Mouse (Mus musculus) lung, postnatal 10 days (tissue): ENCODE measurements around the gene Ttc33.
"Not testable (repeated sequence)": the region's sequence is repeated elsewhere in the genome, so short reads cannot be mapped to it uniquely, and the experiment has no call there.

Source experiments
- DNase-seq: peaks from one replicate; pipeline ENCODE4 v3.0.0; 2021

The Ttc33 gene

DNA sequence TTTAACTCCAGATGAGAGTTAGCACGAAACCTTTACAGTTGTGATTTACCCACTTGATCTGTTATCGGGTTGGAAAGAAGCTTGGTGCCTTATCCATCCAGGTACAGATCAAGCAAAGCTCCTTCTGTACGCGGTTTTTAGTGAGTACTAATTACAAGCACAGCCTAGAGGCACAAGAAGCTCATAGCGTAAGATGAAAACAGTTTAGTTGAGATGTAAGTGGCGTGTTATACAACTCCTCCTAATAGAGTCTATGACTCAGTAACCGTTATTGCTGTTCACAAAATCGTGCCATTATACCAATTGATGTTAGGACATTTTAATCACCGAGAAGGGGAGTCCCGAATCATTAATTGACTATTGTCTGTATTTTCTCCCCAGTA, 959 bp downstream of the Ttc33 start:
- no peak for DNase-seq

DNA sequence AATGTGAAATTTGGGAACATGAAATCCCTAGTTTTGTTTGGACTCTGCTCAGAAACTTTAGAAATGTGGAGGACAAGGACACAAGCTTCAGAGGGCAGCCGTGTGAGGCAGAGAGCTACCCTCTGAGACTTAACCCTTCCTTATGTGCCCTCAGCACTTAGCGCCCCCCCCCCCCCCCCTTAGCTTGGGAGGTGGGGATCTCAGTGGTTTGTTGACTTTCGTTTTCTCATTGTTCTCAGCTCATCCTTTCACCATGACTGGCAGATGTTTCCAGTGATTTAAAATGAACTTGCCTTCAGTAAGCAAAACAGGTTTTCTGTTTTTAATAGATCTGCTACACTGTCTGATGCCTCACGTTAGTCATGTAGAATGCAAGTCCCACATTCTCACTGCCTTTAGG, 1.8 kb downstream of the Ttc33 start:
- no peak for DNase-seq

DNA sequence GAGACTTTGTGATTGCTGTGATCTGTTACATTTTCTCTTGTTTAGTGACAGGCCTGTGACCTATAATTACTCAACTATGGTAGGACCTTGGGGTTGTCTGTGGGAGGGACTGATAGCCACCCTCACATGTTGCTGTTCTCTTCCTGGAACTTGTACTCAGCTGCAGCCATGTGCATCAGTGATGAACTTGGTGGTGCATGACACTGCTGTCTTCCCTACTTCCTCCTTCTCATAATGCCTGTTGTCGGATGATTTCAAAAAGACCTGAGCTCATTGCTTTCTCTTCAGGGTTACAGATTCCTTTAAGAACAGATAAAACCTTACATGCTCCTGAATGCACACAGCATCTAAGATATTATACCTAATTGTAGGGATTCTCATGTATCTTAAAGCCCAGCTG, 2.7 kb downstream of the Ttc33 start:
- no peak for DNase-seq

DNA sequence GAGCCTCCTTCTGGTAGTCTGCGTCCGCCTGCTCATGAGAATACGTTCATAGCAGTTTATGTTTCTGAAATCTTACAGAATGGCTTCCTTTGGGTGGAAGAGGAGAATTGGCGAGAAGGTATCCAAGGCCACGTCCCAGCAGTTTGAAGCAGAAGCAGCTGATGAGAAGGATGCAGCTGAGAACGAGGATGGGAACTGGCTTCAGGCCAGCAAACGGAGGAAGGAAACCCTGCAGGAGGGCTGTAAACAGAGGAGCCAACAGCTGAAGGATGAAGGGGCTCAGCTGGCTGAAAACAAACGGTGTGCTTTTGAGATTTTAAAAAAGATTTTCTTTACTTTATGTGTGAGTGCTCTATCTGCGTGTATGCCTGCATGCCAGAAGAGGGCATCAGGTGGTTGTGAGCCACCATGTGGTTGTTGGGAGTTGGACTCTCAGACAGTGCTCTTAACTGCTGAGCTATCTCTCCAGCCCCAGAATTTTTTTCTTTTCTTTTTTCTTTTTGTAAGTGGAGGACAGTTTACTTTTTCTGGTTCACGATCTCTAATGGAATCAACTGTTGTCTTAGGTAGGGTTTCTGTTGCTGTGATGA, 4.3 kb downstream of the Ttc33 start:
- peak; percentile 51 for DNase-seq

DNA sequence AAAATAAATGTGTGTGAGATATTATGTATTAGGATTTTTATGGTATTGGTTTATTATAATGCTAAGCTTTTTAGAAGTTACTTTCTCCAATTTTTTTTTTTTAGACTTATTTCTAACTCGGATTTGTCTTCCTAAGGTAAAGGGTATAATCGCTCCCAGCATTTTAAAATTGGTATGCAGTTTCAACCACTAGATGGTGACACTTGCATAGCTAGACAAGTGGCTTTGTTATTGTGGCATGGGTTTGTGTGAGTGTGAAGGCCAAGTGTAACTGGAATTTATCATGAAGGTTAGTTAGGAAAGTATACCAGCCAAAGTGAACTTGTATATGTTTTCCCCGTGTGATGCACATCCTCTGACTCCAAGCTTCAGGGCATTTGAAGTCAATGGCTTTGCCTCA, 8.5 kb downstream of the Ttc33 start:
- DNase-seq = no peak

DNA sequence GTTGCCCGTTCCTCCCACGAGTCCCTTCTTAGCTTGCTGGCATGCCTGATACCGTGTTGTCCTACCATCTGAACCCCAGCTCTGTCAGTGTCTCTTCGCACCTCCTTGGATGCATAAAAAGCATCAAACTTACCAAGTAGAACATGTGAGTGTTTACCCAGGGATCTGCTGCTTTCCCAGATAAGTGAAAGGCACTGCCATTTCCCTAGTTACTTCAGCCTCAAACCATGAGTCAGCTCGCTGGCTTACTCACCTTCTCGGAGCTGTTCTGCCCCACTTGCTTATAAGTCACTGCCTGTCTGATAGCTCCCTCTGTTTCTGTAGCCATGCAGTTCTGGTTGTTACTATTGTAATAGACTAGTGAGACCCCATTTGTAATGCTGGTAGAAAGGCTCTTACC, 9.1 kb downstream of the Ttc33 start:
- no peak for DNase-seq

DNA sequence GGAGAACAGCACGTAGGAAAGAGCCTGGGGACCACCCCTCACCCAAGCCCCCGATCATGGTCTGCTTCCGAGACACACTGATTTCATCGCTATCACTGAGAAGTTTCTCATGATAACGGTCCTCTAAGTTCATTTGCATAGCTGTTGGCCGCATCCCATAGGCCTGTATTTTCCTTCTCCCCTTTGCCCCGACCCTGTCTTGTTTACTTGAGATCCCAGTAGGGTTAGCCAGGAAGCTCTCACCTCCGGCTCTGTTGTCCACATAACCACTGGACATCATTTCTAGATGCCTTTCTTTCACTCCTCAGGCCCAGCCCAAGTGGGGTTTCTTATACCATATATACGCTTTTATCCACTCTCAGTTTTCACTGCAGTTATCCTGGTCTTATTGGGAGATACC, 9.6 kb downstream of the Ttc33 start:
- no peak for DNase-seq

DNA sequence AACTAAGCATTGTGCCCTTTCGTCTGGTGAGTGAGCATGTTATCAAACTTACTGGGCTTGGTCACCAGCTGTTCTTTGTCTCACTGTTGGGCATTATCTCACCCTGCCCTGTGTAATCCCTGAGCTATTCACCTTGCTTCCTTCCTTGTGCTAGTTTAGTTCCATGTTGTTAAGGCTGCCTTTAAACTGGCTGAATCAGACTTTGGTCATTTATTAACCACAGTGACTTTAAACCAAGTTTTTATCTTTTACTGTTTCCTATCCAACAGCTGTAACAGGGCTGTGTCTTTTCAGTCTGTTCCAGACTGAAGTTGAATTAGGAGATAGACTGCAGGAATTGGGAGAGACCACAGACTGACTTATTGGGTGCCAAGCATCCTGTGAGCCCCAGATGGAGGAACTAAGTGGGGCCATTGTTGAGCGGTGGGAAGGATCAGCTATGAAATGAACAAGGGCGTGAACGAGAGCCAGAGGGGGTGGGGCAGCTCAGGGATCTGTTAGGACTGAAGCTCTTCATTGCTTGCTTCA, 10.7 kb downstream of the Ttc33 start:
- DNase-seq = peak; percentile 22

DNA sequence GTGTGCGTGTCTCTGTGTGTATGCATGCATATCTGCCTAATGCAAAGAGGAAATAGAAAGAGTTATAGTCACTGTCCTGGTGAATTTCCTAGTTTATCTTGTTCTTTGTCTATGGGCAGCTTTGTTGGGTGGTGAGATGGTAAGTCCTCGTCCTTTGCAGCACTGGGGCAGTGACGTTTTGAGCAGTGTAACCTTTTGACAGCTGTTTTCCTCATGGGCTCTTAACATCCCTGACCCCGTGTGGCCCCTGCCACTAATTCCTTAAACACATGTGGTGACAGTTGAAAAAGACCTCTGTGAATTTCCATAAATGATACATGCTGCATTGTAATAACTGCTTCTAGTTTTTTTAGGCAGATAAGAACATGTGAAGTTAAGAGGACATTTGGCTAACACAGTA, 11.4 kb downstream of the Ttc33 start:
- no peak for DNase-seq

DNA sequence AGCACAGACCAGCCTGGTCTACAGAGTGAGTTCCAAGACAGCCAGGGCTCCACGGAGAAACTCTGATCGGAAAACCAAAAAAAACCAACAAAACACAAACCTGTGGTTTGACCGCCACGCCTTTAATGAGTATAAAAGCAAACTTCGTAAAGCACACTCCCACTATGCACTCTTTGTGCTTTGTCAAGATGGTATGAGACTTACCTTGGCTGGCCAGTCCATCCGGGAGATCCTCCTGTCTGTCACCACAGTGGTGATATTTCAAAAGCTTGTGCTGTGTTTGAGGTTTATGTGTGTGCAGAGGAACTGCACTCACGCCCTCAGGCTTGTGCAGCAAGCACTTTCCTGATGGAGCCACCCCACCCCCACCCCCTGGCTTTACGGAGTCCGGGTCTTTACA, 19.9 kb downstream of the Ttc33 start:
- DNase-seq = no peak

DNA sequence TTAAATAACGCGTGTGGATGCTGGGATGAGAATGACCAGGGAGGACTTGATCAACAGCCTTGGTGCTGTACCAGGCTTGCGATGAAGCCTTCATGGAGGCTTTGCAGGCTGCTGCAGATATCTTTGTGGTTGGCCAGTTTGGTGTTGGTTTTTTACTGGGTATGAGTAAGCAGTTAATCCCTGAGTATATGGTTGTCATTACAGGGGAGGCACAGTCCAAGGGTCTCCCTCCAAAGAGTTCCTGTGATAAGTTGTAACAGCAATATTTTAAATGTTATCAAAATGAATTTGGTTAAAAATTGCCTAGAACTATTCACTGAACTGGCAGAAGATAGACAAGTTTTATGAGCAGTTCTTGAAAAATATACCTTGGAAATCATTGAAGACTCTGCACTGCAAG, 23.8 kb downstream of the Ttc33 start:
- no peak for DNase-seq

DNA sequence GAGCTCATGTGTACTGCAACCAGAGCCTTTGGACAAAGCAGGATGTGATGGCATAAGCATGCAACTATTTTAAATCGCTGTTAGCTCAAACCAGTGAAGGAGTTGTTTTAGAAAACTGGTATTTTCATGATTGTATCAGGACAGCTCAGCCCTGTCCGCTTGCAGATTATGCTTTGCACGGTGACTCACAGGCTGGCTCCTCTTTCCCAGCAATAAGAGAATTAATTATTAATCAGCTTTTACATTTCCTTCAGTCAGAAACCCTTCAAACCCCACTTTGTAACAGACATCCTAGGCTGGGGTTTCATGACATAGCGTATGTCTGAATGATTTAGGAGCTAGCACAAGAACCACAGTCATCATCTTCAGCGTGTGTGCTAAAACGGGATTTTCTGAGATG, 35.2 kb downstream of the Ttc33 start:
- DNase-seq = no peak

DNA sequence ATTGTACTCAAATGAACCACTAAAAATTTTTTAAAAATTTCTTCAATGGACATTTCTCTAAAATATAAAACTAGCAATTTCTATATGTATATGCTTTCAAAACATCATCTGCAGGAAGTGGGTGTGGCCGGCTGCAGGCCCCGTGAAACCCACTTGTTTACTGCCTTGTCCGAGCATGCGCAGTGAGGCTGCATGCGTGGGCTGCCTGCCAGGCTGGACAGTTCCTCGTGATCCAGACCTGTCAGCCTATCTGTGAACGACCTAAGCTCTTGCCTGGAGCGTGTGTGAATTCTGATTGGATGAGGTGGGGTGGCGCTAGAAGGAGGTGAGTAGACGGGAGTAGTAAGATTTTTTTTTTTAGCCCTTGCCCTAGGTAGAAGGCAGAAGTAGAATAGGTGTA, 45.4 kb downstream of the Ttc33 start:
- not testable (repeated sequence) for DNase-seq

DNA sequence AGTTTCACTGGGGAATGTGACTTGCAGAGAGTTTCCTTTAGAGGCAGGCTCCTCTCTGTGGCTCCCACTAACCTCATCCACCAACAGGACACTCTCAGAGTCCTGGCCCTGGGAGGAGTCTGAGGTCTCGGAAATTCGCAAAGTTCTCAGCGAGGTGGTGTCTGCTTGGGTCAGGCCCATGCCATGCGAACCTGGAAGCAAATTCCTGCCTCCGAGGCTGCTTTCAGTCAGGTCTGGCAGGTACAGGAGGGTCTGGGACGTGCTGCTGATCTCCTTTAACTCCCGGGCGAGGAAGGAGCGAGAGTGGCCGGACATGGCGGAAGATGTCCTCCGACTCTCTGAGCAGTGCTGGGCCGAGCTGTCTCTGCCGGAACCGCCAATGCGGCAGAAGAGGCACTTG, 49.3 kb downstream of the Ttc33 start:
- no peak for DNase-seq

DNA sequence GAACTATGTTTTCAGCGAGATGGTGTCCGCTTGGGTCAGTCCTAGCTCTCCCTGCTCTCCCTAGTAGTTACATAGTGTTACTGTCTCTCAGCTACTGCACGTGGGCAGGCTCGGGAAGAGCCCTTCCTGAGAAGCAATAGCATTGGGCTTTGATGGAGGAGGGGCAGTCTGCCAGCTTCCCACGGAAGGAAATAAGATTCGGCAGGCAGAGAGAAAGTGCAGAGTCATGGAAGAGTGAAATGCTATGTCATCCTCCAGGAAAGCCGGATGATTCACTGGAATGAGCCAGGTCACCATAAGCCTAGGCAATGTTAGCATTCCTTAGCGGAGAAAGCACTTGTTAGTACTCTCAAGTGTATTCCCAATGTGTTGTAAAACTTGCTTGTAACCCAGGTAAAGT, 50.2 kb downstream of the Ttc33 start:
- DNase-seq = peak; percentile 56

DNA sequence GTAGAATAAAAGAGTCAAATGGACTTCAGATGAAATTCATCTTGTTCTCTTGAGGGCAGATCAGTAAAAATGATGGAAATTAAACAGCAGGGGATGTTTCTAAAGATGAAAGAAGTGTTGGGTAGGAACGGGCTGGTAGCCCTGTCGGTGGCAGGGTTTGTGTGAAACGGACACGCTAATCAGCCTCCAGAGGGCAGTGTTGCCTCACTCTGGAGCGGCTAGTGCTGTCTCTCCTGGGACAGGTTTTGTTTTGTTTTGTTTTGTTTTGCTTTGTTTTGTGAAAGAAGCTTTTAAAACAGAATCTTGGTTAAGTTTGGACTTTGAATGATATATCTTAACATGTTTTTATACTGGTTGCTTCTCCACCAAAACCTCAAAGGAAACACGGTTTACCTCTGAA, 51.2 kb downstream of the Ttc33 start:
- peak; percentile 83 for DNase-seq

DNA sequence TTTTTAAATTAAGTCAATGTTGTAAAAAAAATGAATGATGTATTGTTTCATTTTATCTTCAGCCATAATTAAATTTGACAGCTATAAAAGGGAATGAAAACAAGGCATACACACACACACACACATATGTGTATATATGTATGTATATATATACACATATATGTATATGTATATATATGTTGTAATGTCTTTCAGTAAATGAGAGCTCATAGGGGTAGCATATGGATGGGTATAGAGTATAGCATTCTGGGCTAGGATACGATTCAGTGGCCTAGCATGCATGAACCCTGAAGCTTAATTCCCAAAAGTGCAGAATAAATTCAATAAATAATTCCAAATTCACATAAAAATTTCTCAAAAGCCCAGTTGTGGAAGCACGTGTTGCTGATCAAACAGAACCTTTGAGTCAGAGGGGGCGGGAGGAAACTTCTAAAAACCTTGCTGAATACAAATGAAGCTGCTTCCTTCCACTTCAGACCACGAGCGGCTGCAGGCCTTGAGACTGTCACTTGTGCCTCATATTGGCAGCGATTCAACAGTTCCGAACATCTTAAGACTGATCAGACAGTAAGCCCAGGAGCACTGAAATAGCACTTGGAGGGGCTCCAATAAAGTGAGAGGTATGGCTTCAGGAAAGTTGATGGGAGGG, 51.8 kb downstream of the Ttc33 start:
- no peak for DNase-seq

DNA sequence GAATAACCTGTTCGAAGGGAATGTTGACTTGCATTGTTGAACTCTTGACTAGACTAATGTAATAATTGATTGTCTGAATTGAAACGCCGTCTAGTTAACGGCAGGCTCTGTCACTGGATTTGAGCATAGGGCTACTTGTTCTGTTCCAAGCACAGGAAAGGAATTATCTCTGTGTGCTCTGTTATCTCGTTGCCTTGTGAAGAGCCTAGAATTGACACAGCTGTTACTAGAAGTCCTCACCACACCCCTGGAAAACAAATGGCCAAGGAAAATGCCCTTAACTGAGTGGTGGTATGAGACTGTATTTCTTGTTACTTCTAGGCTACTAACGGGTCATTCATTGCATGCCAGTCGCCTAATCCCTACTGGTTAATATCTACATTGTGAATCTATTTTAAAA, 52.7 kb downstream of the Ttc33 start:
- DNase-seq = no peak

DNA sequence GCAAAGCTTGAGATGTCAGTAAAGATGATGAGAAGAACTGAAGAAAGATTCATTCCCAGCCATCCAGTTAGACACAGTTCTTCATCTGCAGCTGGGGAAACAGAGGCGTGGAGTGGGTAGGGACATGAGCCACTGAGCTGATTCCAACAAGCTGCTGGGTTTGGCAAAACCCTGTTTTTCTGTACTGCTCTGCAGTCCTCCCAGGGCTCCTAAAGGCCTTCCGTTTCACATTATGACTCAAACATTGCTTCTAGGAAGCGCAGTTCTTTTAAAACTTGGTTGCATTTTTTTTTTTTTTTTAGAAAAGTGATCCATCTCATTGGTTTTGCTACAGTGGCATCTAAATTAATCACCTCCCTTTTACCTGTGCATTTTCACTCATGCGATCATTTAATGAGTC, 53.2 kb downstream of the Ttc33 start:
- DNase-seq = no peak

DNA sequence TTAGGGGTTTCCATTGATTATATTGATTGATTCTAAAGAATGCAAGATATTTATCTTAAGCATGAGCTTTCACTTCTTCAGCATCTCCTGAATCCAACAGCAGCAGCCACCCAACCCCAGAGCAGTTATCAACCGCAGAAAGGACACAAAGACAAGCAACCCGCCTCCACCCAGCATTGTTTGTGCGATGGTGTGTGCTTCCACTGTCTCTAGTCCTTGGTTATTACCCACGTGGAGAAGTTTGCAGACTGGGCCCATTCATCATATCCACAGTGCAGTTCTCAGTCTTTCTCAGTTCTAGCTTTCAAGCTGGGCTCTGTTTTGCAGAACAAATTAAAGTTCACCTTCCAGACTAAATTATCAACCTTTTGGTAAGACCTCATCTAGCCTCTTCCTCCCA, 54.0 kb downstream of the Ttc33 start:
- DNase-seq = no peak

DNA sequence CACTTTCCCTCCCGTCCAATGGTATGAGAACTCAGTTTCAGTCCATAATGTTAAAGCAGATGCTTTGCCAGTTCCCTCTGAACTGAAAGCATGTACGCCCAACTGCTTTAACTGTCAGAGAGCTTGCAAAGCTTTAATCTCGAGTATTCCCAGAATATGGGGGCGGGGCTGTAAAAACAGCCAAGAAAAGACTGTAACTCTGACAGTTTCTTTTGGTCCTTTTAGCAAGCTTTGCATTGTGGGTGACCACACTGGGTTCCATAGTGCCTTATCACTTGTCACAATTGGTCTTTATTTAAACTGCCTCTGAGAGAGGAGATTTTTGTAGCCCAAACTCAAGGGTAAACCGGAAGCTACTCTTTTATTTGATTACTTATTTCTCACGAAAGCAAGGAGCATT, 54.6 kb downstream of the Ttc33 start:
- no peak for DNase-seq

DNA sequence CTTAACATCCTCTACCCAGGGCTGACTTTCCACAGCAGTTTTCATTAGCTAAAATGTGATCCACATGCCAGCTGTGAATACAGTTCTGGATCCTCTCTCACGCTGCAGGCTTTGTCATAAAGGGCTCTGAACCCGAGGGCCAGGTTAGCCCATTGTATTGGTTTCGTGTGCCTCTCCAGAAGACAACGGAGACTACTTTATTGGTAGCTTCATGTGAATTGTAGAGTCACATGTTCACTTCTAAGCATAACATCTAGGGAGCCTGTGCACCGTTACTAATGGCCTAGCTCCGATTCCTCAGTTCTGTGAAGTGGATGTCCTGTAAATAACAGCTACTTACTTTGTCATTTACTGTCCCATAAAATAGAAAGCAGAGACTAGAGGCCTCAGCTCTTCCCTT, 55.0 kb downstream of the Ttc33 start:
- DNase-seq = no peak

DNA sequence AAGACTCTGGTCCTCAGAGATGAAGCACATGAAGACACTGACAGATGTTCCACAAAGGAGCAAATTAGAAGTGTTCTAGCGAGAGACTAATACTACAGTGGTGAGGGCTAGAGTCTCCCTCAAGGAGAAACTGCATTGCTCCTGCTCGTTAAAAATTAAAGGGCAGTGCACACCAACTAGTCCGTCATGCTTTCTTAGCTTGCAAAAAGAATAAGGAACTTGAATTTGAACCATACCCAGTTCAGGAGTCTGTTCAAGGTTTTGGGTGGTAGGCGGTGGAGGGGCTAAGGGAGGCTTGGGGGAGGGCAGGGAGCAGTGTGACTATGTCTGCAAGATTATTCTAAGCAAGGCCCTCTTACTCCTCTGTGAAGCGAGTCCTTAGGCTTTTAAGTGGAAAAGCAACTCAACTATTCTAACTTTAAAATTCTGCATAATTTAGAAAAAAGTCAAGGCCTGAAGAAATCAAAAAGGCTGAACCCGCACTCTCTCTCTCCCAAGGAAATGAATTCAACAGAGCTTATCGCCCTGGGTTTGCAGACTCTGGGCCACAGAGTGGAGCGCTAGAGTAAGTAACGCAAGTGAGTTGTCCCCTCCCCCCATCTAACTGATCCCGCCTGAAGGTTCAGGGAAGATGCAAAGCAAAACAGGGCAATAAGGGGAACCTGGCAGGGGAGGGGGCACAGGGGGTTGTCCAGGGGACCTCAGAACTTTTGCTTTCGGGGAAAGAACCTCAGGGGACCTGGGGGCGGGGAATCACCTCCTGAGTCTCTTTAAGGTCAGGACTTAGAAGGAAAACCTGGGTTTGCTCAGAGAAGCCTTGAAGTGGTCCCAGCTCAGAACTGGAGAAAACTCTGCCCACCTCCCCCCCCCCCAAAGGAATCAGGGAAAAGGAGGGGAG, 56.2 kb downstream of the Ttc33 start:
- DNase-seq = peak; percentile 55
